Mouse (Mus musculus): ENCODE data around the gene Pcyt2.

GRCm38 (mm10) chr11:120600716-120601115, 17.0 kb downstream of the Pcyt2 start:
- no peak for TF ChIP-seq CTCF (IDR thresholded peaks at IDR 0.05; ENCODE audit: extremely low read depth, insufficient read length, insufficient replicate concordance, low read depth, low read length)
- TF ChIP-seq POLR2A (IDR thresholded peaks at IDR 0.05; ENCODE audit: low read depth, low read length): no peak

Data from small intestine, adult 2 months (tissue).